Mouse (Mus musculus) embryonic facial prominence, embryonic 10.5 days (tissue): ENCODE measurements at regions not wholly inside any gene's neighbourhood (a gene's known extent, or its start where the extent isn't known, plus 50 kb on each side); places are given as distances from the start of the nearest gene placed in this dataset.

Experiments used
- DNase-seq: peaks from one replicate; pipeline ENCODE4 v3.0.0-alpha.2; 2017; ENCODE audit warnings: low spot score
- H3K27ac ChIP-seq: fragments of 300-500 bp; sonication (generic); replicated peaks from 2 replicates; pipeline ENCODE4 v1.5.1; 2016; ENCODE audit warnings: mild to moderate bottlenecking
- H3K27me3 ChIP-seq: fragments of 300-500 bp; sonication (generic); replicated peaks from 2 replicates; pipeline ENCODE4 v1.6.1; 2016; ENCODE audit warnings: low read depth, mild to moderate bottlenecking; ENCODE audit not compliant: poor library complexity, severe bottlenecking
- H3K36me3 ChIP-seq: fragments of 300-500 bp; sonication (generic); replicated peaks from 2 replicates; pipeline ENCODE4 v1.6.1; 2016; ENCODE audit warnings: mild to moderate bottlenecking, moderate library complexity
- H3K4me1 ChIP-seq: fragments of 300-500 bp; sonication (generic); 2 replicates; pipeline ENCODE4 v1.6.1; 2016
- H3K4me3 ChIP-seq: fragments of 300-500 bp; sonication (generic); 2 replicates; pipeline ENCODE4 v1.5.1; 2016; ENCODE audit warnings: mild to moderate bottlenecking, moderate library complexity
- H3K9me3 ChIP-seq: fragments of 300-500 bp; sonication (generic); 2 replicates; pipeline ENCODE4 v1.6.1; 2016; ENCODE audit warnings: mild to moderate bottlenecking
- WGBS: fragments of 180-500 bp; shearing (Covaris S2); methylation state at CpG from one replicate; pipeline ENCODE4 v1.1.7; 2016; 5-methylcytosine and 5-hydroxymethylcytosine counted together

- WGBS: 84% methylated on average over 7 of the region's 7 CpGs
- Histone ChIP-seq H3K36me3 (no peaks in the 10 kb centered on the region), H3K4me3 (no peak overlapping the region), H3K27ac (no peak overlapping the region), H3K9me3 (no peaks in the 10 kb centered on the region), H3K4me1 (peaks cover 12% of the 10 kb centered on the region; the same call in 1 of the 2 replicates), H3K27me3 (no peaks in the 10 kb centered on the region)
- no peak for DNase-seq
These were observed 180.8 kb upstream of the Rad23b start for GRCm38 (mm10) chr4:55169063-55169462.

- Histone ChIP-seq H3K27me3 (no peaks in the 10 kb centered on the region), H3K36me3 (no peaks in the 10 kb centered on the region), H3K27ac (no peak overlapping the region), H3K4me3 (no peak overlapping the region), H3K4me1 (peaks cover 17% of the 10 kb centered on the region), H3K9me3 (no peaks in the 10 kb centered on the region)
- DNase-seq: no peak
- 90% methylated on average over 6 of the region's 6 CpGs for WGBS
These were observed 177.4 kb upstream of the Rad23b start for GRCm38 (mm10) chr4:55172334-55172891.

- DNase-seq: no peak
- peaks cover 6% of the 10 kb centered on the region; the same call in 1 of the 2 replicates for H3K4me1 ChIP-seq
- H3K4me3 ChIP-seq: no peak overlapping the region
- 63% methylated on average over 3 of the region's 3 CpGs for WGBS
- H3K27me3 ChIP-seq: no peaks in the 10 kb centered on the region
- no peaks in the 10 kb centered on the region for H3K9me3 ChIP-seq
- no peak overlapping the region; the same call in 1 of the 2 replicates for H3K27ac ChIP-seq
- no peaks in the 10 kb centered on the region for H3K36me3 ChIP-seq
These were observed 173.8 kb upstream of the Rad23b start for GRCm38 (mm10) chr4:55176026-55176425.

GRCm38 (mm10) chr4:55179456-55179855 lies 170.4 kb upstream of the Rad23b start:
- H3K36me3 ChIP-seq: no peaks in the 10 kb centered on the region
- H3K4me1 ChIP-seq: peaks cover 4% of the 10 kb centered on the region; the same call in 1 of the 2 replicates
- no peaks in the 10 kb centered on the region for H3K27me3 ChIP-seq
- no peaks in the 10 kb centered on the region for H3K9me3 ChIP-seq
- no peak overlapping the region for H3K27ac ChIP-seq
- WGBS: 78% methylated on average over 2 of the region's 2 CpGs
- DNase-seq: no peak
- H3K4me3 ChIP-seq: no peak overlapping the region

- DNase-seq: no peak
- Histone ChIP-seq H3K36me3 (no peaks in the 10 kb centered on the region), H3K4me1 (no peaks in the 10 kb centered on the region), H3K4me3 (no peak overlapping the region), H3K9me3 (no peaks in the 10 kb centered on the region), H3K27ac (no peak overlapping the region), H3K27me3 (no peaks in the 10 kb centered on the region)
- WGBS: 81% methylated on average over 3 of the region's 3 CpGs
These were observed 166.3 kb upstream of the Rad23b start for GRCm38 (mm10) chr4:55183519-55183918.

- H3K4me1 ChIP-seq: peaks cover 4% of the 10 kb centered on the region; the same call in 1 of the 2 replicates
- WGBS: 89% methylated on average over 7 of the region's 7 CpGs
- no peaks in the 10 kb centered on the region for H3K36me3 ChIP-seq
- no peak overlapping the region for H3K27ac ChIP-seq
- no peaks in the 10 kb centered on the region for H3K9me3 ChIP-seq
- H3K27me3 ChIP-seq: no peaks in the 10 kb centered on the region
- H3K4me3 ChIP-seq: no peak overlapping the region
- no peak for DNase-seq
These were observed 161.1 kb upstream of the Rad23b start for GRCm38 (mm10) chr4:55188716-55189115.

GRCm38 (mm10) chr4:55190586-55190985 lies 159.3 kb upstream of the Rad23b start:
- Histone ChIP-seq H3K27ac (no peak overlapping the region), H3K4me1 (peaks cover 4% of the 10 kb centered on the region; the same call in 1 of the 2 replicates), H3K9me3 (no peaks in the 10 kb centered on the region), H3K36me3 (no peaks in the 10 kb centered on the region), H3K27me3 (no peaks in the 10 kb centered on the region), H3K4me3 (no peak overlapping the region)
- DNase-seq: no peak
- 88% methylated on average over 6 of the region's 6 CpGs for WGBS

GRCm38 (mm10) chr4:55194061-55194460 lies 155.8 kb upstream of the Rad23b start:
- no peak overlapping the region for H3K4me3 ChIP-seq
- peaks cover under 1% of the 10 kb centered on the region; the same call in 1 of the 2 replicates for H3K4me1 ChIP-seq
- 89% methylated on average over 1 of the region's 1 CpGs for WGBS
- H3K36me3 ChIP-seq: no peaks in the 10 kb centered on the region
- no peaks in the 10 kb centered on the region for H3K9me3 ChIP-seq
- H3K27me3 ChIP-seq: no peaks in the 10 kb centered on the region
- no peak overlapping the region for H3K27ac ChIP-seq
- no peak for DNase-seq

- no peak overlapping the region for H3K27ac ChIP-seq
- WGBS: 87% methylated on average over 4 of the region's 4 CpGs
- H3K9me3 ChIP-seq: no peaks in the 10 kb centered on the region
- DNase-seq: no peak
- H3K4me1 ChIP-seq: no peaks in the 10 kb centered on the region
- no peak overlapping the region for H3K4me3 ChIP-seq
- no peaks in the 10 kb centered on the region for H3K36me3 ChIP-seq
- H3K27me3 ChIP-seq: no peaks in the 10 kb centered on the region
These were observed 155.3 kb upstream of the Rad23b start for GRCm38 (mm10) chr4:55194552-55194951.

- H3K27ac ChIP-seq: peak overlapping the region; percentile 58
- peak; percentile 40 for DNase-seq
- H3K9me3 ChIP-seq: no peaks in the 10 kb centered on the region
- 38% methylated on average over 20 of the region's 20 CpGs for WGBS
- H3K36me3 ChIP-seq: no peaks in the 10 kb centered on the region
- peaks cover 25% of the 10 kb centered on the region; the same call in 1 of the 2 replicates for H3K27me3 ChIP-seq
- H3K4me3 ChIP-seq: no peak overlapping the region
- peaks cover 34% of the 10 kb centered on the region for H3K4me1 ChIP-seq
These were observed 145.8 kb upstream of the Rad23b start for GRCm38 (mm10) chr4:55203731-55204710.

GRCm38 (mm10) chr4:55206226-55206625 lies 143.6 kb upstream of the Rad23b start:
- 80% methylated on average over 3 of the region's 3 CpGs for WGBS
- H3K27ac ChIP-seq: 0 out of 2 replicates have a peak overlapping the region, but pooled peaks have one; percentile 19
- H3K36me3 ChIP-seq: no peaks in the 10 kb centered on the region
- no peak overlapping the region for H3K4me3 ChIP-seq
- H3K4me1 ChIP-seq: peaks cover 38% of the 10 kb centered on the region
- H3K27me3 ChIP-seq: peaks cover 32% of the 10 kb centered on the region; the same call in 1 of the 2 replicates
- no peak for DNase-seq
- no peaks in the 10 kb centered on the region for H3K9me3 ChIP-seq

- no peaks in the 10 kb centered on the region for H3K36me3 ChIP-seq
- H3K9me3 ChIP-seq: no peaks in the 10 kb centered on the region
- H3K4me1 ChIP-seq: peaks cover 38% of the 10 kb centered on the region
- H3K27me3 ChIP-seq: peaks cover 32% of the 10 kb centered on the region; the same call in 1 of the 2 replicates
- peak overlapping the region; percentile 81 for H3K27ac ChIP-seq
- WGBS: 42% methylated on average over 13 of the region's 13 CpGs
- no peak for DNase-seq
- peak overlapping the region; percentile 39; the same call in 1 of the 2 replicates for H3K4me3 ChIP-seq
These were observed 142.0 kb upstream of the Rad23b start for GRCm38 (mm10) chr4:55207749-55208385.
